Mouse (Mus musculus): ENCODE data around the gene Zfp280b.
A peak's percentile ranks its signal among the peaks of the same experiment; 100 is the strongest.
"Not testable (repeated sequence)": the region's sequence is repeated elsewhere in the genome, so short reads cannot be mapped to it uniquely, and the experiment has no call there.

Gene Zfp280b

GRCm38 (mm10) chr10:76032402-76033118 lies at the start of gene Zfp280b:
TSS of gene Zfp280b (plus strand) at chr10:76032650.
- peak; percentile 97 for DNase-seq

- DNase-seq, result no peak
Observed at GRCm38 (mm10) chr10:75990430-75991042, 41.9 kb upstream of the Zfp280b start.

- DNase-seq, result no peak
Observed at GRCm38 (mm10) chr10:75993616-75994240, 38.7 kb upstream of the Zfp280b start.

GRCm38 (mm10) chr10:75994531-75995210 lies 37.8 kb upstream of the Zfp280b start:
- not testable (repeated sequence) for DNase-seq

- no peak for DNase-seq
Observed at GRCm38 (mm10) chr10:75995463-75995862, 37.0 kb upstream of the Zfp280b start.

- DNase-seq, result no peak
Observed at GRCm38 (mm10) chr10:75996315-75996714, 36.1 kb upstream of the Zfp280b start.

- DNase-seq, result no peak
Observed at GRCm38 (mm10) chr10:76001160-76001559, 31.3 kb upstream of the Zfp280b start.

GRCm38 (mm10) chr10:76002101-76002521 lies 30.3 kb upstream of the Zfp280b start:
- no peak for DNase-seq

- DNase-seq, result no peak
Observed at GRCm38 (mm10) chr10:76002615-76003014, 29.8 kb upstream of the Zfp280b start.

GRCm38 (mm10) chr10:76003221-76003620 lies 29.2 kb upstream of the Zfp280b start:
- no peak for DNase-seq

- no peak for DNase-seq
Observed at GRCm38 (mm10) chr10:76006385-76006784, 26.1 kb upstream of the Zfp280b start.

- no peak for DNase-seq
Observed at GRCm38 (mm10) chr10:76009812-76010211, 22.6 kb upstream of the Zfp280b start.

GRCm38 (mm10) chr10:76012922-76013321 lies 19.5 kb upstream of the Zfp280b start:
- DNase-seq, result no peak

GRCm38 (mm10) chr10:76016886-76017285 lies 15.6 kb upstream of the Zfp280b start:
- no peak for DNase-seq

GRCm38 (mm10) chr10:76021728-76022127 lies 10.7 kb upstream of the Zfp280b start:
- DNase-seq, result no peak

GRCm38 (mm10) chr10:76023921-76024320 lies 8.5 kb upstream of the Zfp280b start:
- no peak for DNase-seq

GRCm38 (mm10) chr10:76025470-76026190 lies 6.8 kb upstream of the Zfp280b start:
- DNase-seq, result no peak

GRCm38 (mm10) chr10:76027127-76028015 lies 5.1 kb upstream of the Zfp280b start:
- DNase-seq, result no peak

GRCm38 (mm10) chr10:76028016-76028366 lies 4.5 kb upstream of the Zfp280b start:
- peak; percentile 8 for DNase-seq

- no peak for DNase-seq
Observed at GRCm38 (mm10) chr10:76028396-76028795, 4.1 kb upstream of the Zfp280b start.

- DNase-seq, result no peak
Observed at GRCm38 (mm10) chr10:76029276-76029675, 3.2 kb upstream of the Zfp280b start.

GRCm38 (mm10) chr10:76030496-76030895 lies 2.0 kb upstream of the Zfp280b start:
- no peak for DNase-seq
